Mouse (Mus musculus) bone marrow macrophage, adult 2 months (primary cell): ENCODE data around the gene Lypd6b.

Source experiments
- CTCF ChIP-seq: IDR thresholded peaks from 2 replicates; pipeline ENCODE4 v1.5.1; 2012; ENCODE audit warnings: low read depth, mild to moderate bottlenecking, low read length, moderate library complexity
- POLR2A ChIP-seq: IDR thresholded peaks from 2 replicates; pipeline ENCODE4 v1.6.1; 2012; ENCODE audit warnings: mild to moderate bottlenecking, low read depth, low read length, borderline replicate concordance

GRCm38 (mm10) chr2:49788051-49788418 is 547 bp downstream of the Lypd6b start:
- TF ChIP-seq CTCF (no peak), POLR2A (no peak)
